Mouse (Mus musculus): Measurements from ENCODE around the gene Ank2. TPM values are rescaled to one million over a fixed set of nuclear protein-coding genes. Genes with fewer than 3 reads are reported as not detected.
A peak's percentile ranks its signal among the peaks of the same experiment; 100 is the strongest.

Ank2 gene
- total RNA-seq, 2 experiments from 2014 or later, result 969 to 1,019 TPM

DNA sequence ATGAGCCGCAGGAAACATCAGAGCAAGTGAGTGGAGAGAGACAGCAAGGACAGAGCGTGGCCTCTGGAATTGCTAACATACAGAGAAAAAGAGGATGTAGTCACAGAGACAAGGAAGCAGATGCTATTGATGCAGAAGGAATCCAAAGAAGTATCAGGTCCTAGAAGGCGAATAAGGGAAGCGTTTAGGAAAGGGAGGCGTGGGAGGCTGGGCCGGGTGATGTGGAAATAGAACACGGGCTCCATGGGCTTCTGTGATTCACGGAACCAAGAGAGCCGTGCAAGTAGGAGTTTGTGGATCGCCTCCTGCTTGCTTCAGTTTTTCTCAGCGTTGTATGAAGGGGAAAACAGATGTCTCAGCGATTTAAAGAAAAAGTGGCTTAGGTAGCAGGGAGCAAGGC lies 463.6 kb downstream of the Ank2 start:
- peak; percentile 71 to 78 for DNase-seq (ENCODE audit: low spot score in 2 of 2)
- intact Hi-C loops (cut with DNase I), result no loop called here

DNA sequence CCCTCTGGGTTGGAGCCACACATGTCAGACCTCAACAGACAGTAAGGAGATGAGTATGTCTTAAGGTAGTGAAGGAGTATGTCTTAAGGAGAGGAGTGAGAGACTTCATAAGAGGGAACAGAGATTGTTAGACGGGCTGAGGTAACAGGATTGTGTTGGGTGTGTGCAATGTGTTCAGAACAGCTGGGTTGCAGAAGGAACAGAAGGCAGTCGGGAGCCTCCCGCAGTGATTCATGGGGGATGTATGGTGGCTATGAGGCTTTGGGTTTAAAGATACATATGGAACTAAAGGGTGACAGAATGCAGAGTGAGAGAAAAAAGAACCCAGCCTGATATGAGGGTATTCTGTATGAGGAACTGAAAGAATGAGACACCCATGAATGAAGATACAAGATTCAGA lies 464.2 kb downstream of the Ank2 start:
- intact Hi-C loops (cut with DNase I), result no loop called here
- peak in 1 of 2 experiments; percentile 30 for DNase-seq (ENCODE audit: low spot score in 2 of 2)

DNA sequence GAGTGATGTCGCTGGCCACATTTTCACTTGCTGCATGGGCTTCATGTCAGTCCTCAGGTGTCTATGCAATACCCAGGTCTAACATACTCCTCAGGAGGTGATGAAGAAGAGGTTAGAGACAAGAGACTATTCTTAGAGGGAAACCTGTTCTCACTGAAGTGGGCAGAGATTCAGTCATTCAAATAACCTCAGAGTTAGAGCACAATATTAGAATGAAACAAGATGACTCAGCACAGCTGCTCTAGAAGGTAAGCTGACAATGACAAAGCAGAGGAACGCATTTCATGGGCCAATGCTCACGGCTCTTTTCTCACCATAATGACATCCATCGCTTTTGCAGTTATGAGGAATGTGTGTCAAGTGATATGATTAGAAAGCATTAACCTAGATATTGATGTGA lies 475.2 kb downstream of the Ank2 start:
- DNase-seq (ENCODE audit: low spot score in 2 of 2), result no peak
- intact Hi-C loops (cut with DNase I), result no loop called here

DNA sequence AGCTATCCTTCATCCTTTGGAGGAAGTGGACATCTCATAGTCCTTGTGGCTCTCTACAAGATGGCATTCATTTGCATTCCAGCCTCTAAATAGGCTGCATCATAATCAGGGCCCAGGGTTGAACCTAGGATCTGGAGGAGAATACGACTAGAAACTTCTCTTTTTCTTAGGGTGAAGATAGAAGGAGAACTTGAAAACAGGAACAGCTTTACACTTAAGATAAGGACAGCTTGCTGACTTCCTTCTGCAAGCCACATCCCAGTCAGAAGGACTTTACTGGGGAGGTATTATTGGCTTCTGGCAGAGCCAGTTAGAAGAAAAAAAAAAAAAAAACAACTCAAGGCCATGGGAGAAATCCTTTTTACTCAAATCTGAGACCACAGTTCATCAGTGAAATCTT lies 479.0 kb downstream of the Ank2 start:
- intact Hi-C loops (cut with DNase I), result no loop called here
- DNase-seq (ENCODE audit: low spot score in 2 of 2), result no peak

DNA sequence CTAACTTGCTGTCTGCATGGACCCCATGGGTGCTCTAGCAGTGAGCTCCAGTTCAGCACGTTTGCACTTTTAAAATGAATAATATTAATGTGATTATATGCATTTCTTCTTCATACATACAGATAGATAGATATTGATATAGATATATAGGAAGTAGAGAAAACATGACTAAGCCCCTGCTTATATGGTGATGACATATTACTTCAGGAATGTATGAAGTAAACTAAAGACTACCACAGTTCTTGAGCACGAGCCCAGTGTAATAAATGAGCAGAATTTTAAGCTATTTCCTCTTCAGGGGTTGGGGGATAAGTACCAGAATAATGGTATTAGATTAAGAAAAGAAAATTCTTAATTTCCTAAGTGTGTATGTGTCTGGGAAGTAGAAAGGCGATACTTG lies 479.4 kb downstream of the Ank2 start:
- DNase-seq (ENCODE audit: low spot score in 2 of 2), result no peak
- intact Hi-C loops (cut with DNase I), result loop anchor here (5.0 kb wide), 1 partner anchor 143 kb away; no protein-coding TSS in a partner anchor

DNA sequence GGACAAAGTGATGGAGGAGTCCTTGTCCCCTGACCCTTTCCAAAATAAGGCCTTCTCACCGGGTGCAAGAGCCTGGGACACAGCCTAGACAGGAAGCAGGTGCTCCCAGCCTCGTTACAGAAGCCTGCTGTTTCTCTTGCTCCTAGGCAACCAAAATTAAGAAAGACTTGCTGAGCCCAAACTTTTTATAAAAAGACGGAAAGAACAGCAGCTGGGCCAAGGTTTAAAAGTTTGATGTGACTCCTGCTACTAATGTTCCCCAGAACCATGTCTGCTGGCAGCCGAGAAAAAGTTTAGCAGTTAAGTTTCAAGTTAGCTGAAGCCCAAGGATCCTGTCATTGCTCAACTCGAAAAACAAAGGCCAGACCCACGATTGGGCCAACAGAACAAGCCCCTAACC lies 480.0 kb downstream of the Ank2 start:
- intact Hi-C loops (cut with DNase I), result loop anchor here (5.0 kb wide), 1 partner anchor 143 kb away; no protein-coding TSS in a partner anchor
- DNase-seq (ENCODE audit: low spot score in 2 of 2), result no peak

DNA sequence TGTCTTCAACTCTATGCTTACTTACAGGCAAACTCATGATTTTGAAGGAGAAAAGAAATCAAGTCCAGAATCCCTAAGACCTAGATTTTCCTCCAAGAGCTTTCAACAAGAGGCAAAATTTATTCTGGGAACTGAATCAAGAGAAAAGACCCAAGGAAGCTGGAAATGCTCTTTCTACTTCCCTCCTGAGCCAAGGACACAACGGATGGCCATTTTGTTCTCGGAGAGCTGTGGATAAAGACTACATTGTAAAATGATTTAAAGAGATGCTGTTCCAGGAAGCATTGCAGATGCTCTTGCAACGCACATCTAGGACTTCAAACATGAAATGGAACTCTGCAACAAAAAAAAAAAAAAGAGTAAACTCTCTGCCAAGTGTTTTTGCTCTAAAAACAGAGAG lies 481.6 kb downstream of the Ank2 start:
- intact Hi-C loops (cut with DNase I), result loop anchor here (5.0 kb wide), 1 partner anchor 145 kb away; no protein-coding TSS in a partner anchor
- DNase-seq (ENCODE audit: low spot score in 2 of 2), result no peak

DNA sequence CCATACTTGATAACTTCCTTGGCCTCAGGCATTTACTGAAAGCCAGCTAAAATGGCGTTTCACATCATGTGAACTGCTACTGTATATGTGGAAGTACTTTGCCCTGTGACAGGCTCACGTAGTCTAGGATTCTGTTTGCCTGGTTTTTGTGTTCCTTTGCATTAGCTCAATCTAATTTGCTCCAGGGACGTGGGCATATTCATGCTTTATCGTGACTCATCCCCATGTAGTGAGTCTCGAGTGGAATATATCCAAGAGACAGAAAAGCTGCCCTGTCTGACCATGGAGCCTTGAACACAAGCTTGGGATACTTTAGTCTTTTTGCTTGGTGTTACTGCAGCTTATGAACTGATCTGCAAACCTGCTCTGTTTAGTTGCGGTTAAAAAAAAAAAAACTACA lies 483.6 kb downstream of the Ank2 start:
- intact Hi-C loops (cut with DNase I), result loop anchor here (5.0 kb wide), 1 partner anchor 147 kb away; no protein-coding TSS in a partner anchor
- no peak for DNase-seq (ENCODE audit: low spot score in 2 of 2)

DNA sequence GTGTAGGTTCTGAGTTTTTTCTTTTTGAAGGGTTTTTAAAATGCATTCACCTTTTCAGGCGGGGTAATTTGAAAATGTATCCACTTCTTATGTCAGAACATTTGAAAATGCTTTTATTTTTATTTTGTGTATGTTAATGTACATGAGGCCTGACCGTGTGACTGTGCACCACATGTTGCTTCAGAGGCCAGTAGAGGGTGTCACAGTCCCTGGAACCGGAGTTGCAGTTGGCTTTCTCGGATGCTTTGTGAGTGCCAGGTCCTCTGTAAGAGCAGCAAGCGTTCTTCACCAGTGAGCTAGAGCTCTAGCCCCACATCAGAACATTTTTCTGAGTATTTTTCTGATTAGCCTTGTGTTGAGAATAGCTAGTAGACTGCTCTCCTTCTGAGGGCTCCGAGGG lies 484.0 kb downstream of the Ank2 start:
- DNase-seq (ENCODE audit: low spot score in 2 of 2), result no peak
- intact Hi-C loops (cut with DNase I), result loop anchor here (5.0 kb wide), 1 partner anchor 147 kb away; no protein-coding TSS in a partner anchor

DNA sequence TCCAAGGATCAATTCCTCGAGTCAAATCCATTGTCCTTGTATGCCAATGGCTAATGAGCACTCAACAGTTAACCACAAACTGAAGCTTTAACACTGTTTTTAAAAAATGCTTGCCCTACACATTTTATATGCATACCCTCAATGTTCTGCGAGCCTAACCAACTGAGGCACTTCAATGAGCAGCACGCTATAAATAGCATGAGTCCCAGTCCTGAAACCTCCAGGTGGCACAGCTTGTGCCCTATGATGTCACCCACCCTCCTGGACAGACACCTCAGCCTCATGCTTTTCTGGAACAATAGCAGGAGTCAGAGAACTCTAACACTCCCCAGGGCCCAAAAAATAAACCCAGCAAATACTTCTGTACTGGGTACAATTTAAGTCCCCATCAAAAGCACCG lies 485.2 kb downstream of the Ank2 start:
- intact Hi-C loops (cut with DNase I), result no loop called here
- no peak for DNase-seq (ENCODE audit: low spot score in 2 of 2)

DNA sequence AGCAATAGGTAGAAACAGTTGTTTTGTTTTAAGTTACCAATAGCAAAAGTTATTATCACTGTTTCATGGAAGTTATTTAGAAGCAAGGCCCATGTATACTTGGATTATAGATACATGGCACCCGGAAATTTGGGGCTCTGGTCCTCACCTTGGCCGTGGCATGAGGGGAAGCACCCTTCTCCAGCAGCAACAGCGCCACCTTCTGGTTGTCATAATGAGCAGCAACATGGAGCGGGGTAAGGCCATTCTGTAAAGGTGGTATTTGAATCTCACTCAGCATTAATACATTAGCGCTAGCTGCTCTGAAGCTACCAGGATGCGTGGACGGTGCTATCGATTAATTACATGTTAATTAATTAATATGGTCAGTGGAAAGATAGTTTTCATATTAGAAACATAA lies 486.6 kb downstream of the Ank2 start:
- intact Hi-C loops (cut with DNase I), result no loop called here
- peak in 1 of 2 experiments; percentile 26 for DNase-seq (ENCODE audit: low spot score in 2 of 2)

DNA sequence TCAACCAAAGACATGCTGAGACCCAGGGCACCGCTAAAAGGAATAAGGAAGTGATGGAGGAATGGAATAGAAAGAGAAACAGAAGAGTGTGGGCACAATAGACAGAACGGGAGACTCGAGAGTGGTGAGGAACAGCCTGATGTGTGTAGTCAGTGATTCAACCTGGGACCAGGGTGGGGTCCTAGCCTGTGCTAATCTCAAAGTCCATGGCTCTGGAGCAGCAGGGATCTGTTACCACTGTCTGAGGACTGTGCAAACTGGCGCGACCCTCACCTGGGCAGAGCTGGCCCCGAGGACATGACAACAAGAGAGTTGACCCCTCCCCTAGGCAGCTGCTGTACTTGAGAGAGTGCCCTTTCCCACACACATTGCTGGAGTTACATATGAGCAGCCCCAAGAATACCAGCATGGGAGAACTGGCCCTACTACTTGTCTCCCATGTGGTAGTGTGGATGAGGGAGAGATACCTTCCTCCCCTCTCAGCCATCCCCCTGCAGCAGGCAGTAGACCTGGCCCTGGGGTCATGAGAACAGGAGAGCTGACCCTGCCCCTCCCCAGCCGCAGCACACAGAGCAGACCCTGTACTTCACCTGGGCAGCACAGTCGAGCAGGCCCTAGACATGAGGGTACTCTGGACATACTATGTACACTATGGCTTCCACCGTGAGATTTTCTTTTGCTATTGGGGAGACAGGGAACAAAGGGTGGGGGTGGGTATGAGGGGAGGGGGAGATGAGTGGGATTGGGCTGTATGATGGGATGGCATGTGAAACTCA lies 493.1 kb downstream of the Ank2 start:
- DNase-seq (ENCODE audit: low spot score in 2 of 2), result no peak
- intact Hi-C loops (cut with DNase I), result no loop called here

DNA sequence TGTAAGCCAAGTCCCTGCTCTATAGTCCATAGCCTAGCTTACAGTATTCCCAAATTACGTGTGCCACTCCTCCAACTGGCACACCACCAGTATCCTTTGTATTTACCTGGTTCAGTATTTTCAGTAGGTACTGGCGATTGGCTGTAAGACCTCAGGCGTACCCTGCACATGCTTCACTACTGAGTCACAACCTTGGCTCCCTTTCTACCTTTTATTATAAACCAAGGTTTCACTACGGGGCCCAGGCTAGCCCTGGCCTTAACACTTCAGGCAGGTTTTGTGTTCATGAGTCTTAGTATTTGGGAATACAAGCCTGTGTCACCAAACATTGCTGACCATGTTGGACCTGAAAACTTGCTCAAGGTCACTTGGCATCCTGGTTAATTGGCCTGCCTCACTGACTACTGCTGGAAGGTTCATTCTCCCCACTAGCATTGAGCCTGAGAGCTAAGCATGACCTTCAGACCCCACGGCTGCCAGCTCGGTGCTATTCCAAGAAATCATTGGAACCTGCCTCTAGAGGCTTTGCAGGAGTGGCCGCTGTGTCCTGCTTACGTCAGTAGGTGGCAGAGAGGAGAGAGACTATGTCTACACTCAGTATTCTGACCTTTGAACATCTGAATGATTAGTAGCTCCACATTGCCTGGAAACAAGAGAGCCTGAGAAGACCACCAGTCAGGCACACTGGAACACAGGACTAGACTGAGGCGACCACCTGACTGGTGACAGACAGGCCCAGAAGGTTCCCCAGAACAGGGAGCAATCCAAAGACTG lies 494.1 kb downstream of the Ank2 start:
- intact Hi-C loops (cut with DNase I), result no loop called here
- peak in 1 of 2 experiments; percentile 27 for DNase-seq (ENCODE audit: low spot score in 2 of 2)

DNA sequence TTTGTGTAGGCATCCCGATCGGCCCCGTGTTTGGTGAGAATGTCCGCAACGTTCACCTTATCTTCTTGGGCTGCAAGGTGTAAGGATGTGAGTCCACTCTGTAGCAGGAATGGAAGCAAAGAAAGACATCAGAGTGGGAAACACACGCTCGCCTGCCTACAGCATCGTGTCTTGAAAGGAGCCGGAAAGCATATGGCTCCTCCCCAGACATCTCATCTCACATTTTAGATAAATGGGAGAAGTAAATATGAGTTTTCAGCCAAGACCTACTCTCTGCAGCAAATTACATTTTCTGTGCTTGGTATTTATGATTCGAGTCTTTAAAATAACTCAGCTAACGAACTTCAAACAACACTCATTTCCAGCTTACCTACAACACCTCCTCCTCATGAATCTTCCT lies 495.2 kb downstream of the Ank2 start:
- intact Hi-C loops (cut with DNase I), result no loop called here
- DNase-seq (ENCODE audit: low spot score in 2 of 2), result peak in 1 of 2 experiments; percentile 31

DNA sequence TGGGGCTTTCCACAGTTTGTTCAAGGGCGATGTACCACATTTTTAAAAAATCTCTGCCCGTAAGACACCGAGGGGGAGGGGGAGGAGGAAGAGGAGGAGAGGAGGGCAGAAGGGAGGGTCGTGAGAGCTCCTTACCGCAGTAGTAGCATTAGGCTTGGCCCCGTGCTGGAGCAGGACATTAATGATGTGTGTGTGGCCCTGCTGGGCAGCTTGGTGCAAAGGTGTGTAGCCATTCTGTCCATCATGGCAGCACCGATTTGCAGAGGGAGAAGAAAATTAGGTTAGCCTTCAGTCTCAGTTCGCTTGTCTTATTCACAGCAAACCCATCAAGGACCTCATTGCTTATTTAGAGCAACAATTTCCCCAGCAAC lies 500.4 kb downstream of the Ank2 start:
- intact Hi-C loops (cut with DNase I), result no loop called here
- DNase-seq (ENCODE audit: low spot score in 2 of 2), result no peak

DNA sequence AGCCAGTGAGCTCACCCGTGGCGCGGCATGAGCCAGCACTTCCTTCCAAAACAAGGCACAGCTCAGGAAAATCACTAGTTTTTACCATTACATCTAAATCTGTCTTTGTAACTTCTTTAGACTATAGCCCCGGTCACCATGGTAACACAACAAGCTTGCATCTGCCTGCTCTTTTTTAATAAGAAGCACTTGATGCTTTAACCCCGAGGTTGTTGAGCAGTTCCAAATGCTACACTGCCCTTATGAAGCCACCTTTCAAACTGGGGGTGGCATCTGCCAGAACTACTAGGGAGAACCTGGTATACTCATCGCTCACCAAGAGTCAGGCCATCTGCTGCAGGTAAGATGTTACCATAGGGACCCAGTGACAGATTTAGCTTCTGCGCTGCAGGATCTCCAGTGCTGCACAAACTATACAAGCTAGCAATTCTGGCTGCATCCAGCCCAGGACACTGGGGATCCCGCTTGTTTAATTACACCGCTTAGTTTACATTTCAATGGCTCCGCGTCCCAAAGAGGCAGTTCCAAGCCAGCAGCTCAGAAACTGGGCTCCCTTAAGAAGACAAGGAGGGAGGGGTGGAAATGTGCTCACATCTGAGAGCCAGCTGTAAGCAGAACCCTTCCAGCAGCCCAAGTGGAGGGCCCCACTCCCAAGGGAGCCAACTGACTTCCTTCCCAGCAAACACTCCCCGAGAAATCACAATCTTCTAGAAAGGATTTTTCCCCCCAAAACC lies 501.0 kb downstream of the Ank2 start:
- intact Hi-C loops (cut with DNase I), result no loop called here
- DNase-seq (ENCODE audit: low spot score in 2 of 2), result peak; percentile 66 to 70

DNA sequence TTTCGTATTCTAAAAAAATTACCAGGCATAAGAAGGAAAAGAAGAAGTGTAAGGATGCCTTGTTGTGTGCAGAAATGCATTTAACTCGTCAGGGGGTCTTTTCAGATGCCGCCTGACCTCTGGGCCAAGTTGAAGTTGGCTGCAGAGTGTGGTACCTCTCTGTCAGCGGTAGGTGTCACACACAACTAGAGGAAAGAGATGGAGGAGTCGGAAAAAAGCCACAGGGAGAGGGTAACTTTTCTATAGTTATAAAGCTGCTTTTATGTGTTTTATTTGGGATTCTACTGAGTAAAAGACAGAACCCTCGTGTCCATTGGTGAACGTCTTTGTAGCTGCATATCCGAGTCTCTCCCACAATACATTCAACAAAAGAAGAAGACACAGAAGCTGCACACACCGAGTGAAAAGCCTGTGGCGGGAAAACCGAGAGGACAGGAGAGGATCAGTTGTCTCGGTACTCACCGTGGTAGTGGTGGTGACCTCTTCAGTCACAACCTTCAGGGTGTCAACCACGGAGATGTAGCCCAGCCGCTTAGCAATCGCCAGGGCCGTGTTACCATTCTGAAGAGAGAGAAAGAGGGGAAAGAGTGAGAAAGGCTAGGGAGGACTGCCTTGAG lies 501.7 kb downstream of the Ank2 start:
- intact Hi-C loops (cut with DNase I), result no loop called here
- no peak for DNase-seq (ENCODE audit: low spot score in 2 of 2)

DNA sequence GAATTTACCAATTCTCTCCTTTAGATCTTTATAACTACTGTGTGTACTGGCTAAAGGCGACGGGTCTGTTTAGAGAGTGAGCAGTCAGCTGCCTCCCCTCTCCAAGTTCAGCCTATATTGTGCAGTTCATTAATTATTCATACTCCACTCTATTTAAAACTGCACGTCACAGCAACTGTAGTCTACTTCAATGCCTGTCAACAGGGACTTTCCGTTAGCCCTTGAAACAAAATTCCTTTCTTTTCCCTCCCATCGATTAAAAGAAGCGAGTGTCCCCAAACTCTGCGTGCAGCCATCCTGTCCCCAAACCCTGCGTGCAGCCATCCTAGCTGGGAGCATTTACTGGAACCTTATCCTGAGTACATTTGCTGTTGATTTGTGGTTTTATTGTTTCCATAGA lies 502.4 kb downstream of the Ank2 start:
- intact Hi-C loops (cut with DNase I), result no loop called here
- no peak for DNase-seq (ENCODE audit: low spot score in 2 of 2)

DNA sequence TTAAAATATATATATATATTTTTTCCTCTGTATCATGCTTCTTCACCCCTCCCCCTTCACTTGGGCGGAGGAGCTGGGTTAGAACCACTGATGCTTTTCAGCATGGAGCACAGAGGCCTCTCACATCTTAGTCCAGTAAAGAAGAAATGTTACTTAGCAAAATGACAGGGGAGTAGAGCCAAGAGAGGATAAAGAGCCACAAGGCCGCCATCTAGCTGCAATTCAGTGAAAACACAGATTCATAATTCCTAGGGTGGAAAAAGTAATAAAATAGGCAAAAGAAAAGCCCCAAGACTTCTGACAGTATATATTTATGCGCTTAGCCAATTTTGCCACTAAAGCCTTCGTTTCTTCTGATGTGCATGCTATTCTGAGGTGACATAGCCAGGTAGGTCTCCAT lies 503.2 kb downstream of the Ank2 start:
- no peak for DNase-seq (ENCODE audit: low spot score in 2 of 2)
- intact Hi-C loops (cut with DNase I), result no loop called here

DNA sequence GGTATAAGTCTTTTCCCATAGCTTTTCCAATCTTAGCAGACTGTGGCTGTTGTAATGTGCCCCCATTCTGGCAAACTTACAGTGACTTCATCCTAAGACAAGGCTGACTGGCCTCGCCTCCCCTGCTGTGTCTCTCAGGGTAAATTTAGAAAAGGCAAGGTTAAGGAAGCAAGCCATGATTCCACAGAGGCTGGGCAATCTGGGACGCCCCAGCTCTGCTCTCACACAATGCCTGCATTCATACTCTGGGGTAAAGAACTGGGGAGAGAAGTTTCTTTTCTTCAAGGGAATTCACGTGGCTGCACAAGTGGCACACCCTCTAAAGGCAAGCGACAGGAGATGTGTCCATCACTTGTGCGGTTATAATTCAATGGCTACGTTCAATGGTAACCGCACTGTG lies 505.0 kb downstream of the Ank2 start:
- intact Hi-C loops (cut with DNase I), result no loop called here
- no peak for DNase-seq (ENCODE audit: low spot score in 2 of 2)
